Mouse (Mus musculus) C2C12 (cell line): ENCODE data around the gene Plekha5.

ENCODE experiments used
- CEBPB ChIP-seq: IDR thresholded peaks from one replicate; pipeline ENCODE4 v1.6.1; 2011; ENCODE audit warnings: low read depth, mild to moderate bottlenecking, control low read depth, moderate library complexity
- CTCF ChIP-seq: IDR thresholded peaks from one replicate; pipeline ENCODE4 v1.5.1; 2011; ENCODE audit not compliant: control insufficient read depth, insufficient read depth, insufficient read length
- FOSL1 ChIP-seq: IDR thresholded peaks from one replicate; pipeline ENCODE4 v1.8.0; 2011; ENCODE audit warnings: mild to moderate bottlenecking, low read length; ENCODE audit not compliant: poor library complexity, insufficient read depth, severe bottlenecking
- MYOD1 ChIP-seq: IDR thresholded peaks from one replicate; pipeline ENCODE4 v1.6.1; 2011; ENCODE audit warnings: low read depth; ENCODE audit not compliant: control insufficient read depth, insufficient read length
- MYOG ChIP-seq: IDR thresholded peaks from one replicate; pipeline ENCODE4 v1.6.1; 2011; ENCODE audit not compliant: control insufficient read depth, insufficient read length; ENCODE audit errors: extremely low read depth
- USF1 ChIP-seq: IDR thresholded peaks from one replicate; pipeline ENCODE4 v1.6.1; 2011; ENCODE audit warnings: low read depth, mild to moderate bottlenecking, control low read depth, moderate library complexity

GRCm38 (mm10) chr6:140547203-140547944 lies 123.5 kb downstream of the Plekha5 start:
- TF ChIP-seq CTCF (no peak), USF1 (no peak), MYOD1 (no peak), MYOG (no peak), FOSL1 (no peak), CEBPB (no peak)
